Mouse (Mus musculus): ENCODE measurements around the gene Catsper3. TPM values are rescaled to one million over a fixed set of nuclear protein-coding genes. Genes with fewer than 3 reads are reported as not detected.

The Catsper3 gene
- polyA plus RNA-seq, 3 experiments from 2014 or later, result not detected

Other genes with a start within 250 kb of the Catsper3 start
- gene Ddx41, start 247.9 kb upstream of the Catsper3 start, polyA plus RNA-seq (2017; shearing (Covaris generic)), result 10 to 100 TPM; 41.7 to 61.0 (median 54.6) TPM
- gene Fam193b, start 213.4 kb upstream of the Catsper3 start, polyA plus RNA-seq (2017; shearing (Covaris generic)), result 10 to 100 TPM; 16.4 to 40.7 (median 37.3) TPM
- 100 to 1,000 TPM; 184 to 286 (median 269) TPM for gene Tmed9, start 210.8 kb upstream of the Catsper3 start, polyA plus RNA-seq (2017; shearing (Covaris generic))
- gene B4galt7, start 184.7 kb upstream of the Catsper3 start, polyA plus RNA-seq (2017; shearing (Covaris generic)), result 10 to 100 TPM; 24.5 to 35.8 (median 25.1) TPM
- 10 to 100 TPM; 28.6 to 51.1 (median 40.0) TPM for gene Caml, start 161.6 kb upstream of the Catsper3 start, polyA plus RNA-seq (2017; shearing (Covaris generic))
- 10 to 100 TPM; 62.3 to 67.3 (median 64.0) TPM for gene Ddx46, start 149.5 kb upstream of the Catsper3 start, polyA plus RNA-seq (2017; shearing (Covaris generic))
- 10 to 100 TPM in 2 of 3 experiments, 1 to 10 TPM in 1; 9.8 to 15.8 (median 15.6) TPM for gene B230219D22Rik, start 91.4 kb upstream of the Catsper3 start, polyA plus RNA-seq (2017; shearing (Covaris generic))
- gene Txndc15, start 69.9 kb upstream of the Catsper3 start, polyA plus RNA-seq (2017; shearing (Covaris generic)), result 10 to 100 TPM; 22.4 to 29.0 (median 26.0) TPM
- 10 to 100 TPM in 2 of 3 experiments, 1 to 10 TPM in 1; 1.4 to 21.8 (median 11.3) TPM for gene Pcbd2, start 57.2 kb upstream of the Catsper3 start, polyA plus RNA-seq (2017; shearing (Covaris generic))
- gene Pitx1, start 51.6 kb downstream of the Catsper3 start, polyA plus RNA-seq (2017; shearing (Covaris generic)), result not detected